Mouse (Mus musculus): ENCODE data around the gene Ranbp3. TPM values are rescaled to one million over a fixed set of nuclear protein-coding genes. Genes with fewer than 3 reads are reported as not detected.

Ranbp3 gene
- polyA plus RNA-seq, 1 experiment from 2014 or later: 105 TPM

GRCm38 (mm10) chr17:56727029-56727649 lies 54.0 kb downstream of the Ranbp3 start:
- ATAC-seq (ENCODE audit: low FRiP score, low TSS enrichment) (no peak), DNase-seq (no peak)
- no peak overlapping the region for H3K4me2 ChIP-seq (ENCODE audit: low read length)
- H3K36me3 ChIP-seq (ENCODE audit: control insufficient read depth, insufficient read depth, low read length): peaks cover 19% of the 10 kb centered on the region
- H3K4me3 ChIP-seq (replicated peaks; ENCODE audit: low read depth, low read length): no peak overlapping the region
- no peak overlapping the region for H3K27ac ChIP-seq (replicated peaks; ENCODE audit: low read depth, low read length)
- H3K9me3 ChIP-seq (ENCODE audit: control insufficient read depth, low read length): no peaks in the 10 kb centered on the region
- no peaks in the 10 kb centered on the region for H3K27me3 ChIP-seq (ENCODE audit: control insufficient read depth, insufficient read depth, low read length)
- 15% methylated on average over 7 of the region's 7 CpGs for WGBS
- no peak overlapping the region; the same call in 1 of the 2 replicates for H3K9ac ChIP-seq (replicated peaks; ENCODE audit: low read length)
- H3K4me1 ChIP-seq (ENCODE audit: control insufficient read depth, insufficient read depth, low read length): no peaks in the 10 kb centered on the region

- no peak for ATAC-seq (ENCODE audit: low FRiP score, low TSS enrichment)
- H3K27ac ChIP-seq (replicated peaks; ENCODE audit: low read depth, low read length): no peak overlapping the region
- 14% methylated on average over 12 of the region's 12 CpGs for WGBS
These were observed 54.6 kb downstream of the Ranbp3 start for GRCm38 (mm10) chr17:56727659-56728058.

DNA sequence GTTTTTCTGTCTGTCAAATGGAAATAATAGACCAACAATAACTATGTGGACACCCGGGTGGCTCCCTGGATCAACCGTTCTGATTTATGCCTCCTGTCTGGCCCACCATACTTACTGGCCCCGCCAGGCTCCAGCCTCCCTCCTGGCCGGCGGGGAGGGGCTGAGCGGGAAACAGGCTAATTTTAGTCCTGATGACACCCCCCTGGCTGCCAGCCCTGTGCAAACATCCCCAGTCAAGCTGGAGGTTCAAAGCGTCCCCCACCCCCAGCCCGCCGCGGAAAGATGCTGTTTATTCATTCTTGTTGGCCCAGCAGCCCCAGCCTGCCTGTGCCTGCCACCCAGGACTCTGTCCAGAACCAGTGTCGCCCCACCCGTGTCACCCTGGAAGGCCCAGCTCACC lies 55.0 kb downstream of the Ranbp3 start:
- Histone ChIP-seq H3K4me3 (replicated peaks; ENCODE audit: low read depth, low read length) (no peak overlapping the region), H3K9ac (replicated peaks; ENCODE audit: low read length) (no peak overlapping the region), H3K4me2 (ENCODE audit: low read length) (no peak overlapping the region), H3K4me1 (ENCODE audit: control insufficient read depth, insufficient read depth, low read length) (no peaks in the 10 kb centered on the region), H3K27me3 (ENCODE audit: control insufficient read depth, insufficient read depth, low read length) (no peaks in the 10 kb centered on the region), H3K27ac (replicated peaks; ENCODE audit: low read depth, low read length) (no peak overlapping the region), H3K36me3 (ENCODE audit: control insufficient read depth, insufficient read depth, low read length) (peaks cover 9% of the 10 kb centered on the region), H3K9me3 (ENCODE audit: control insufficient read depth, low read length) (no peaks in the 10 kb centered on the region)
- WGBS: 47% methylated on average over 12 of the region's 12 CpGs
- no peak for ATAC-seq (ENCODE audit: low FRiP score, low TSS enrichment)
- DNase-seq: no peak

More at GRCm38 (mm10) chr17:56727659-56728058, 54.6 kb downstream of the Ranbp3 start:
- no peaks in the 10 kb centered on the region for H3K4me1 ChIP-seq (ENCODE audit: control insufficient read depth, insufficient read depth, low read length)
- peaks cover 14% of the 10 kb centered on the region for H3K36me3 ChIP-seq (ENCODE audit: control insufficient read depth, insufficient read depth, low read length)
- no peaks in the 10 kb centered on the region for H3K27me3 ChIP-seq (ENCODE audit: control insufficient read depth, insufficient read depth, low read length)
- no peaks in the 10 kb centered on the region for H3K9me3 ChIP-seq (ENCODE audit: control insufficient read depth, low read length)
- no peak overlapping the region for H3K4me2 ChIP-seq (ENCODE audit: low read length)
- H3K9ac ChIP-seq (replicated peaks; ENCODE audit: low read length): no peak overlapping the region; the same call in 1 of the 2 replicates
- DNase-seq: no peak
- H3K4me3 ChIP-seq (replicated peaks; ENCODE audit: low read depth, low read length): no peak overlapping the region

- no peak overlapping the region for H3K27ac ChIP-seq (replicated peaks; ENCODE audit: low read depth, low read length)
- H3K9ac ChIP-seq (replicated peaks; ENCODE audit: low read length): no peak overlapping the region
- H3K27me3 ChIP-seq (ENCODE audit: control insufficient read depth, insufficient read depth, low read length): no peaks in the 10 kb centered on the region
- WGBS: 68% methylated on average over 6 of the region's 6 CpGs
- no peak for DNase-seq
- H3K4me2 ChIP-seq (ENCODE audit: low read length): no peak overlapping the region
- no peaks in the 10 kb centered on the region for H3K36me3 ChIP-seq (ENCODE audit: control insufficient read depth, insufficient read depth, low read length)
- H3K9me3 ChIP-seq (ENCODE audit: control insufficient read depth, low read length): no peaks in the 10 kb centered on the region
- H3K4me3 ChIP-seq (replicated peaks; ENCODE audit: low read depth, low read length): no peak overlapping the region
- no peaks in the 10 kb centered on the region for H3K4me1 ChIP-seq (ENCODE audit: control insufficient read depth, insufficient read depth, low read length)
- ATAC-seq (ENCODE audit: low FRiP score, low TSS enrichment): no peak
These were observed 56.1 kb downstream of the Ranbp3 start for GRCm38 (mm10) chr17:56729151-56729550.

- Histone ChIP-seq H3K9me3 (ENCODE audit: control insufficient read depth, low read length) (no peaks in the 10 kb centered on the region), H3K27me3 (ENCODE audit: control insufficient read depth, insufficient read depth, low read length) (no peaks in the 10 kb centered on the region), H3K4me2 (ENCODE audit: low read length) (no peak overlapping the region), H3K27ac (replicated peaks; ENCODE audit: low read depth, low read length) (no peak overlapping the region), H3K36me3 (ENCODE audit: control insufficient read depth, insufficient read depth, low read length) (no peaks in the 10 kb centered on the region), H3K9ac (replicated peaks; ENCODE audit: low read length) (no peak overlapping the region), H3K4me3 (replicated peaks; ENCODE audit: low read depth, low read length) (no peak overlapping the region), H3K4me1 (ENCODE audit: control insufficient read depth, insufficient read depth, low read length) (no peaks in the 10 kb centered on the region)
- WGBS: 46% methylated on average over 2 of the region's 2 CpGs
- ATAC-seq (ENCODE audit: low FRiP score, low TSS enrichment): no peak
- DNase-seq: no peak
These were observed 56.6 kb downstream of the Ranbp3 start for GRCm38 (mm10) chr17:56729656-56730055.

GRCm38 (mm10) chr17:56736534-56736933 lies 63.4 kb downstream of the Ranbp3 start:
- no peak for DNase-seq

DNA sequence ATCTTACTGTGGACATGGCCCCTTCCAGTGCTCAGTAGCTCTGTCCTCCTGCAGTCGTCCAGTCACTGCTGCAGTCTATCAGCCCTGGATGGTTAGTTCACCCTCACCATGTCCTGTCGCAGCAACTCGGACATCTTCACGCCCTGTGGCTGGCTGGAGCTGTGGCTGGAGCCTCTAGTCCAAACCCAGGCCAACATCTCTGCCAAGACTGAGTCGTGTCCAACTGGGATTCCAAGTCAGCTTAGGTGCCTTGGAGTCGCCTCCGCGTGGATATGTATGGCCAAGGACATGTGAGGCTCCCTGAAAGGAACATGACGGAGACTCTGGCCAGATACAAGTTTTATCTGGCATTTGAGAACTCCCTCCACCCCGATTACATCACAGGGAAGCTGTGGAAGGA lies 65.1 kb downstream of the Ranbp3 start:
- no peaks in the 10 kb centered on the region for H3K9me3 ChIP-seq (ENCODE audit: control insufficient read depth, low read length)
- WGBS: 83% methylated on average over 10 of the region's 10 CpGs

More at GRCm38 (mm10) chr17:56736534-56736933, 63.4 kb downstream of the Ranbp3 start:
- Histone ChIP-seq H3K9me3 (ENCODE audit: control insufficient read depth, low read length) (no peaks in the 10 kb centered on the region), H3K27me3 (ENCODE audit: control insufficient read depth, insufficient read depth, low read length) (no peaks in the 10 kb centered on the region), H3K27ac (replicated peaks; ENCODE audit: low read depth, low read length) (no peak overlapping the region), H3K4me3 (replicated peaks; ENCODE audit: low read depth, low read length) (no peak overlapping the region), H3K36me3 (ENCODE audit: control insufficient read depth, insufficient read depth, low read length) (no peaks in the 10 kb centered on the region), H3K4me1 (ENCODE audit: control insufficient read depth, insufficient read depth, low read length) (no peaks in the 10 kb centered on the region), H3K9ac (replicated peaks; ENCODE audit: low read length) (no peak overlapping the region), H3K4me2 (ENCODE audit: low read length) (no peak overlapping the region)
- ATAC-seq (ENCODE audit: low FRiP score, low TSS enrichment): no peak
- WGBS: 47% methylated on average over 8 of the region's 8 CpGs

DNA sequence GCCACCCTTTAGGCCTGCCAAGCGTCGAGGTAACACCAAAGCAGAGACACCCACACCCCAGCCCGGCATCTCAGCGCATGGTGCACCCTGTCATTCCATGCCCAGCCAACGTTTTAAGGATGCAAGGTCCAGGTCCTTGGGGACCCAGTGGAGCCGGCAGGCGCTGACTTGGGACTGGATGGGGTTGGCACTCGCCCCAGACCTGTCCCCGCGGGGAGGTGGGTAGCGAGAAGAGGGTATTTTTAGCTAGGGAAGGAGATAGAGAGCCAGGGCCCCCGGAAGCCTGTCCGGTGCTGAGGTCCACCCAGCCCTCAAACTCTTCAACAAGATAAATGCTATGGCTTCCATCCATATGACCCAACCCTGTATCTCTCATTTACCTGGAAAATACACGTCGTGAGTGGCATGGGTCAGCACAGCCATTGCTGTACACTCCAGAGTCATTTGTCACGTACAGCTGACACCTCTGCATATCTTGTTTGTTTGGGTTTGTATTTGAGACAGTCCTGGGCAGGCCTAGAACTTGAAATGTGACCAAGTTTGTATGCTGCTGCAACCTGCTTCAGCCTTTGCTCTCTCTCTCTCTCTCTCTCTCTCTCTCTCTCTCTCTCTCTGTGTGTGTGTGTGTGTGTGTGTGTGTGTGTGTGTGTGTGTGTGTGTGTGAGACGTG lies 67.2 kb downstream of the Ranbp3 start:
- H3K4me2 ChIP-seq (ENCODE audit: low read length): no peak overlapping the region
- H3K9ac ChIP-seq (replicated peaks; ENCODE audit: low read length): no peak overlapping the region
- no peak overlapping the region for H3K27ac ChIP-seq (replicated peaks; ENCODE audit: low read depth, low read length)
- no peaks in the 10 kb centered on the region for H3K4me1 ChIP-seq (ENCODE audit: control insufficient read depth, insufficient read depth, low read length)
- H3K9me3 ChIP-seq (ENCODE audit: control insufficient read depth, low read length): no peaks in the 10 kb centered on the region
- no peaks in the 10 kb centered on the region for H3K27me3 ChIP-seq (ENCODE audit: control insufficient read depth, insufficient read depth, low read length)
- no peaks in the 10 kb centered on the region for H3K36me3 ChIP-seq (ENCODE audit: control insufficient read depth, insufficient read depth, low read length)
- 86% methylated on average over 17 of the region's 17 CpGs for WGBS
- no peak for DNase-seq
- H3K4me3 ChIP-seq (replicated peaks; ENCODE audit: low read depth, low read length): no peak overlapping the region
- no peak for ATAC-seq (ENCODE audit: low FRiP score, low TSS enrichment)

More for the DNA sequence above, 65.1 kb downstream of the Ranbp3 start:
- Histone ChIP-seq H3K9ac (replicated peaks; ENCODE audit: low read length) (no peak overlapping the region), H3K4me3 (replicated peaks; ENCODE audit: low read depth, low read length) (no peak overlapping the region), H3K27me3 (ENCODE audit: control insufficient read depth, insufficient read depth, low read length) (no peaks in the 10 kb centered on the region), H3K36me3 (ENCODE audit: control insufficient read depth, insufficient read depth, low read length) (no peaks in the 10 kb centered on the region), H3K27ac (replicated peaks; ENCODE audit: low read depth, low read length) (no peak overlapping the region), H3K4me1 (ENCODE audit: control insufficient read depth, insufficient read depth, low read length) (no peaks in the 10 kb centered on the region), H3K4me2 (ENCODE audit: low read length) (no peak overlapping the region)
- DNase-seq (no peak), ATAC-seq (ENCODE audit: low FRiP score, low TSS enrichment) (no peak)

GRCm38 (mm10) chr17:56740788-56741160 lies 67.7 kb downstream of the Ranbp3 start:
- DNase-seq (no peak), ATAC-seq (ENCODE audit: low FRiP score, low TSS enrichment) (no peak)
- H3K4me2 ChIP-seq (ENCODE audit: low read length): no peak overlapping the region
- 85% methylated on average over 17 of the region's 17 CpGs for WGBS
- H3K9ac ChIP-seq (replicated peaks; ENCODE audit: low read length): no peak overlapping the region
- no peaks in the 10 kb centered on the region for H3K36me3 ChIP-seq (ENCODE audit: control insufficient read depth, insufficient read depth, low read length)
- no peaks in the 10 kb centered on the region for H3K4me1 ChIP-seq (ENCODE audit: control insufficient read depth, insufficient read depth, low read length)
- no peak overlapping the region for H3K4me3 ChIP-seq (replicated peaks; ENCODE audit: low read depth, low read length)
- no peaks in the 10 kb centered on the region for H3K27me3 ChIP-seq (ENCODE audit: control insufficient read depth, insufficient read depth, low read length)
- no peaks in the 10 kb centered on the region for H3K9me3 ChIP-seq (ENCODE audit: control insufficient read depth, low read length)
- H3K27ac ChIP-seq (replicated peaks; ENCODE audit: low read depth, low read length): no peak overlapping the region
